Mouse (Mus musculus): ENCODE data around the gene Defb18. TPM values are rescaled to one million over a fixed set of nuclear protein-coding genes. Genes with fewer than 3 reads are reported as not detected.

Gene Defb18
- polyA plus RNA-seq, 1 experiment from 2014 or later = not detected

Other genes with a start within 250 kb of the Defb18 start
- gene Crisp4, start 91.5 kb downstream of the Defb18 start, polyA plus RNA-seq (2014; fragmentation: Nextera tagmentation; extraction: Ambion mirVana) = not detected in 2 replicates
- gene Defb41, start 27.7 kb upstream of the Defb18 start, polyA plus RNA-seq (2014; fragmentation: Nextera tagmentation; extraction: Ambion mirVana) = not detected in 2 replicates